Mouse (Mus musculus) liver, embryonic 14.5 days (tissue): ENCODE measurements around the gene Jun.

Source experiments
- CTCF ChIP-seq: IDR thresholded peaks from 2 replicates; pipeline ENCODE4 v1.5.1; 2016; ENCODE audit warnings: antibody characterized with exemption, low read depth, control low read depth
- EP300 ChIP-seq: IDR thresholded peaks from 2 replicates; pipeline ENCODE4 v1.6.1; 2016; ENCODE audit warnings: antibody characterized with exemption, low read depth

GRCm38 (mm10) chr4:95021649-95022637, 30.1 kb downstream of the Jun start:
- TF ChIP-seq EP300 = no peak
- TF ChIP-seq CTCF = no peak
